Mouse (Mus musculus): ENCODE measurements at regions not wholly inside any gene's neighbourhood (a gene's known extent, or its start where the extent isn't known, plus 50 kb on each side); places are given as distances from the start of the nearest gene placed in this dataset.

DNA sequence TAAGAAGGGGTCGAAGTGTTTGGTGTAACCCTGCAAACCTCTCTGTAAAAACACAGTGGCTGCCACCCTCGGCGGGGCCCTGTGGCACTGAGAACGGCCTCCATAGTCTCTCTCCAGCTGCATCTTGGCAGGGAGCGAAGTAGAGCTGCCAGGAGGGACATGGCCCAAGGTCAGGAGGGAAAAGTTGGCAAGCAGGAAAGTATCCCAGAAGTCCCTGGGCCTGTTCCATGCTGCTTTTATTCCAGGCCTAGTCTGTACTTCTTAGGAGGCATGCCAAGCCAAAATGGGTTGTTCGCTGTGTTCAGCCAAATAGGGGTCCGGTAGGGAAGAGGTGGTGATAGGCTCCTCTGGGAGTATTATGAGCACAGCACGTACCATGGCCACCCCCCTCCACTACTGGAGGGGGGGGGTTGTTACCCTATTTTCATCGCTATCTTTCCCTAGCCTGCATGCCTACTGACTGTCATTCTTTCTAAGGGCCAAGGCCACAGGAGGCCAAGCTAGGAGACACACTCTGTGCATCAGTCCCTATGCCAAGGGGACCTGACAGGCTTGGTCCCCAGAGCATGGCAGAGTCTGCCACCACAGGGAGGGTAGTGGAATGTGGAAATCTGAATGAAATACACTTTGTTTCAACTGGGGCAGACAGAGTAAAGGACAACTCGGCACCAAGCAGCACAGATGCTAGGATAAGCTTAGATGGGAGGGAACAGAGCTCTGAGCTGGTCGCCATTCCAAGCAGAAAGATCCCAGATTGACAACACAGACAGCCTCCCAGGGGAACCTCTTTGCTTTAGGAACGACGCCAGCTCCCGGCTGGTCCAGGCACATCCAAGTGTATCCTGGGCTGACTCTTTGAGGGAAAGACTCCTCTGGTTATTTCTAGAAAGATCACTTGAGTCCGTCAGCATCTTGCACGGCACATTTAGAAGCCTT is 74.2 kb upstream of the Irf2bp2 start:
- peak overlapping the region; percentile 97 for H3K27ac ChIP-seq
- intact Hi-C loops (cut with DNase I): loop anchor here (1.0 to 5.0 kb wide), 6 partner anchors 119 to 171 kb away; no protein-coding TSS in a partner anchor
- H3K4me3 ChIP-seq: no peak overlapping the region
- peak; percentile 86 to 91 for DNase-seq
- no peaks in the 10 kb centered on the region for H3K27me3 ChIP-seq (ENCODE audit: control insufficient read depth, insufficient read depth, low read length)
- TF ChIP-seq EP300 (IDR thresholded peaks at IDR 0.05; ENCODE audit: insufficient read depth, low read depth, low read length): peak; percentile 99
- TF ChIP-seq POLR2A (IDR thresholded peaks at IDR 0.05; ENCODE audit: insufficient read depth, low read depth, low read length): 0 out of 2 replicates have a peak, but pooled peaks have one; percentile 29
- TF ChIP-seq CTCF (IDR thresholded peaks at IDR 0.05): no peak
- H3K4me1 ChIP-seq (ENCODE audit: control insufficient read depth, insufficient read depth, low read length): peaks cover 33% of the 10 kb centered on the region
- no peaks in the 10 kb centered on the region for H3K79me2 ChIP-seq (replicated peaks; ENCODE audit: control insufficient read depth, insufficient read depth, low read length)
- H3K36me3 ChIP-seq (ENCODE audit: control insufficient read depth, insufficient read depth, low read length): peaks cover 2% of the 10 kb centered on the region
- peak overlapping the region; percentile 50 for H3K9ac ChIP-seq (ENCODE audit: low read depth, low read length)
- 16% methylated on average over 16 of the region's 16 CpGs for WGBS

DNA sequence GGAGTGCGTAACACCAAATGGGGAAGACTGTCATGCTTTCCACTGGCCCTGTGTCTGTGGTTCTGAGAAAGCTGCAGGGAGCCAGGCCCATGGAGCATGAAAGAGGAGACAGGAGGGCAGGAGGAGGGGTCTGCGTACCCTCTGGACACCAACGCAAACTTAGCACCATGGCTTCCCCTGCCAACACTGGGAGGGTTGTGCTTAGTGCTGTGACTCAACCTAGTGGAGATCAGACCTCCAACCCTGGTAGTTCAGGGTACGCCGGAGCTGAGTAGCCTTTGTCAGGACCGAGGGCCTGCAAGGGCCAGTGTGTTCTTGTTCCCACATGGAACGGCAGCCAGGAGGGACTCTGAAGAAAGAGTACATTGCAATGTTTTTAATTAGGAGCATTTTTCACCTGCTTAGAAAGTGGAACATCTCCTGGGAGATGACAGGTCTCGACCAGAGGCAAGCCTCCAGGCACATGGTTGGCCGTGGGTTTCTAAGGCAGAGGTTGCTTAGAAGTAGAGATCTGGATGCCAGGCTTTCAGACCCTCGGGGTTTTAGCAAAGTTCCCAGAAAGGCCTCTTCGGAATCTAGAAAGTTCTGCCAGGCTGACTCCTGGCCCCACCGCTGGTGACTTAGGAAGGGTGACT is 73.4 kb upstream of the Irf2bp2 start:
- Histone ChIP-seq H3K27ac (peak overlapping the region; percentile 97), H3K4me3 (0 out of 2 replicates have a peak overlapping the region, but pooled peaks have one; percentile 19), H3K27me3 (ENCODE audit: control insufficient read depth, insufficient read depth, low read length) (no peaks in the 10 kb centered on the region), H3K79me2 (replicated peaks; ENCODE audit: control insufficient read depth, insufficient read depth, low read length) (no peaks in the 10 kb centered on the region), H3K36me3 (ENCODE audit: control insufficient read depth, insufficient read depth, low read length) (peaks cover 4% of the 10 kb centered on the region), H3K9ac (ENCODE audit: low read depth, low read length) (peak overlapping the region; percentile 50), H3K4me1 (ENCODE audit: control insufficient read depth, insufficient read depth, low read length) (peaks cover 40% of the 10 kb centered on the region)
- WGBS: 38% methylated on average over 12 of the region's 12 CpGs
- intact Hi-C loops (cut with DNase I): loop anchor here (1.0 to 5.0 kb wide), 6 partner anchors 120 to 172 kb away; no protein-coding TSS in a partner anchor
- DNase-seq: no peak
- TF ChIP-seq POLR2A (IDR thresholded peaks at IDR 0.05; ENCODE audit: insufficient read depth, low read depth, low read length): no peak
- TF ChIP-seq EP300 (IDR thresholded peaks at IDR 0.05; ENCODE audit: insufficient read depth, low read depth, low read length): no peak
- TF ChIP-seq CTCF (IDR thresholded peaks at IDR 0.05): no peak

DNA sequence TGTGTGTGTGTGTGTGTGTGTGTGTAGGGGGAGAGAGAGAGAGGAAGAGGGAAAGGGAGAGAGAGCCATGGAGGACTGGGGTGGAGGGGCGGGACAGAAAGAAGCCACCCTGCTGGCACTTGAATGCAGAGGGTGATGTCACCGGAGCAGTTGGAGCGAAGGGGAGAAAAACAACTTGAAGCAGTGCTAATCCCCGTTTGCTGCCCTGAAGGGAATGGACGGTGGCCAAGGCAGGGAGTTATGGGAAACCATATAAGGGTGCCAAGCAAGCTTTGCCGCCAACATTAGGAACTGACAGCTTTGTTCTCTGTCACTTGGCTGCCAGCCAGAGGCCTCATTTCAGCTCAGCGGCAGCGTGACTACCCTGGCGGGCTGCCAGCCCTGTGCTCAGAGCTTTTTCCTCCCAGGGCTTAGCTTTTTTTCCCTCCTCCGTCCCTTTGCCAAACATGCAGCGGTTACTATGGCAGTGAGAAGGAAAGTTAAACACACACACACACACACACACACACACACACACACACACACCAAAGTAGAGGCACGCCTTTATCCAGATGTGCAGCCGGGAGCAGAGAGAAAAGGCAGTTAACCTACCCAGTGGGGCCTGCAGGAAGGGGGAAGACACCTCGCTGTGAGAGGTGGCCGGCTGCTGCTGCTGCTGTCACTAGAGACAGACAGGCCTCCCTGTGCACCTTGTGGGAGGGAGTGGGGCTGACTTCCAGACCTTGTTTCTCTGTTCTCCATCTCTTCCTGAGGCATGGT is 72.7 kb upstream of the Irf2bp2 start:
- H3K27me3 ChIP-seq (ENCODE audit: control insufficient read depth, insufficient read depth, low read length): no peaks in the 10 kb centered on the region
- peaks cover 43% of the 10 kb centered on the region for H3K4me1 ChIP-seq (ENCODE audit: control insufficient read depth, insufficient read depth, low read length)
- peak; percentile 54 for TF ChIP-seq POLR2A (IDR thresholded peaks at IDR 0.05; ENCODE audit: insufficient read depth, low read depth, low read length)
- no peak for TF ChIP-seq CTCF (IDR thresholded peaks at IDR 0.05)
- peak; percentile 98 for TF ChIP-seq EP300 (IDR thresholded peaks at IDR 0.05; ENCODE audit: insufficient read depth, low read depth, low read length)
- peak overlapping the region; percentile 50 for H3K9ac ChIP-seq (ENCODE audit: low read depth, low read length)
- DNase-seq: peak; percentile 99 to 100
- intact Hi-C loops (cut with DNase I): loop anchor here (1.0 to 5.0 kb wide), 8 partner anchors 70 to 172 kb away; no protein-coding TSS in a partner anchor
- peak overlapping the region; percentile 97 for H3K27ac ChIP-seq
- under 1% methylated on average over 15 of the region's 15 CpGs for WGBS
- H3K4me3 ChIP-seq: 0 out of 2 replicates have a peak overlapping the region, but pooled peaks have one; percentile 19
- peaks cover 4% of the 10 kb centered on the region for H3K36me3 ChIP-seq (ENCODE audit: control insufficient read depth, insufficient read depth, low read length)
- no peaks in the 10 kb centered on the region for H3K79me2 ChIP-seq (replicated peaks; ENCODE audit: control insufficient read depth, insufficient read depth, low read length)

DNA sequence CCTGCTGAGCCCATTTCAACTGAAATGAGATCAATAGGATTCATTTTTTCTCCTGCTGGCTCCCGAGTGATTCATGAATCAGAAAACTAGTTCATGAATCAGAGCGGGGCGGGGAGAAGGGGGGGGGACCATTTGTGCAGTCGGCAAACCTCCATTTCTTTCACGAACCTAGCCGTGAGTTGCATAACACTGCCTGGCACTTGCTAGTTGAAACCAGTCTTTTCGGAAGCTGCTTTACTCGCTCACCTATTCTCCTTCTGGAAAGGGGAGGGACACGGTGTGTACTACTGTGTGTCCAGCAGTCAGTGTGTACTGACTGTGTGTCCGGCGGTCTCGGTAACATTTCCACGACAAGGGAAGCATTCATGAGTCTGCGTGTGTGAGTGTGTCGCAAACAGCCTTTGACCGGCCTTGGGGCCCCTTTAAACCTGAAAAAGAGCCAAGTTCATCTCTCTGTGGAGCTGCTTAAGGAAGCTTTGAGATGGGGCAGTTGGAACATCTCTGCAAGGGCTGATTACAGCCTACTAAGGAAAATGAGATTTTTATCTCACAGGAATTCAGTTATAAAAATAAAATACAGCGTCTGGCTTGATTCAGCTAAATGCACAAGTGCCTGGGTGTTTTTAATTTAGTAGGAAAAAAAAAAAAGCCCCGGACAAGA is 71.9 kb upstream of the Irf2bp2 start:
- peaks cover 49% of the 10 kb centered on the region for H3K4me1 ChIP-seq (ENCODE audit: control insufficient read depth, insufficient read depth, low read length)
- no peaks in the 10 kb centered on the region for H3K79me2 ChIP-seq (replicated peaks; ENCODE audit: control insufficient read depth, insufficient read depth, low read length)
- peaks cover 4% of the 10 kb centered on the region for H3K36me3 ChIP-seq (ENCODE audit: control insufficient read depth, insufficient read depth, low read length)
- DNase-seq: peak; percentile 76 to 81
- H3K27me3 ChIP-seq (ENCODE audit: control insufficient read depth, insufficient read depth, low read length): no peaks in the 10 kb centered on the region
- peak overlapping the region; percentile 65 for H3K9ac ChIP-seq (ENCODE audit: low read depth, low read length)
- WGBS: 10% methylated on average over 18 of the region's 18 CpGs
- TF ChIP-seq CTCF (IDR thresholded peaks at IDR 0.05): no peak
- TF ChIP-seq POLR2A (IDR thresholded peaks at IDR 0.05; ENCODE audit: insufficient read depth, low read depth, low read length): no peak
- TF ChIP-seq EP300 (IDR thresholded peaks at IDR 0.05; ENCODE audit: insufficient read depth, low read depth, low read length): no peak
- peak overlapping the region; percentile 29; the same call in 1 of the 2 replicates for H3K4me3 ChIP-seq
- H3K27ac ChIP-seq: peak overlapping the region; percentile 97
- intact Hi-C loops (cut with DNase I): loop anchor here (1.0 to 5.0 kb wide), 7 partner anchors 49 to 173 kb away; no protein-coding TSS in a partner anchor

DNA sequence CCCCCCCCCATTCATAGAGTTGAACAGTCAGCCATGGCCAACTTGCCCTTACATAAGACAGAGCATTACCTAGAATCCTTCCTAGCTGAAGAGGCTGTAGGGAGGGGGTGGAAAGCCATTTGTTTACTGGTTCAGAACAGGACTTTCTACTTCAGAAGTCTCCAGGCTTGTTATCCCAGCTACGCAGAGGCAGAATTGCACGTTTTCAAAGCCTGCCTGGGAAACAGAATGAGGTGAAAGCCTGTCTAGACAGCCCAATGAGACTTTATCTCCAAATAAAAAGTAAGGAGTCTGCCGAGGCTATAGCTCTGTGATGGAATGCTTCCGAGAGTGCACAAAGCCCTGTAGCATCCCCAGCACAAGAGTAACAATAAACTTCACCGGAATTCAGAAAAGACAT is 71.1 kb upstream of the Irf2bp2 start:
- H3K79me2 ChIP-seq (replicated peaks; ENCODE audit: control insufficient read depth, insufficient read depth, low read length): no peaks in the 10 kb centered on the region
- peaks cover 53% of the 10 kb centered on the region for H3K4me1 ChIP-seq (ENCODE audit: control insufficient read depth, insufficient read depth, low read length)
- intact Hi-C loops (cut with DNase I): loop anchor here (2.0 to 5.0 kb wide), 2 partner anchors 48 to 122 kb away; no protein-coding TSS in a partner anchor
- no peak overlapping the region for H3K9ac ChIP-seq (ENCODE audit: low read depth, low read length)
- DNase-seq: no peak
- peaks cover 4% of the 10 kb centered on the region for H3K36me3 ChIP-seq (ENCODE audit: control insufficient read depth, insufficient read depth, low read length)
- no peak overlapping the region for H3K4me3 ChIP-seq
- peak overlapping the region; percentile 97 for H3K27ac ChIP-seq
- no peak for TF ChIP-seq CTCF (IDR thresholded peaks at IDR 0.05)
- no peak for TF ChIP-seq POLR2A (IDR thresholded peaks at IDR 0.05; ENCODE audit: insufficient read depth, low read depth, low read length)
- TF ChIP-seq EP300 (IDR thresholded peaks at IDR 0.05; ENCODE audit: insufficient read depth, low read depth, low read length): no peak
- H3K27me3 ChIP-seq (ENCODE audit: control insufficient read depth, insufficient read depth, low read length): no peaks in the 10 kb centered on the region
- 84% methylated on average over 5 of the region's 5 CpGs for WGBS

Data from heart, adult 2 months (tissue).